Mouse (Mus musculus): Measurements from ENCODE around the gene Nrxn1.

- TF ChIP-seq HCFC1 (IDR thresholded peaks at IDR 0.05; ENCODE audit: borderline replicate concordance, insufficient read depth, low read length) (no peak), ZNF384 (IDR thresholded peaks at IDR 0.05; ENCODE audit: low read depth, low read length) (no peak), ZC3H11A (IDR thresholded peaks at IDR 0.05; ENCODE audit: borderline replicate concordance, low read depth, low read length) (no peak)
Measured at GRCm38 (mm10) chr17:90796974-90797373, 295.9 kb downstream of the Nrxn1 start.

Data from ES-E14 (cell line).